Mouse (Mus musculus): ENCODE results near the gene Hist3h2a. TPM values are rescaled to one million over a fixed set of nuclear protein-coding genes. Genes with fewer than 3 reads are reported as not detected.

Hist3h2a gene
- polyA plus RNA-seq, 1 experiment from 2014 or later: 129 TPM

GRCm38 (mm10) chr11:58938322-58939087 is 16.0 kb upstream of the Hist3h2a start, which contains the start of gene Rnf187:
Gene Rnf187 (minus strand): TSS chr11:58938916.
- peak within 1 kb of the TSS; percentile 83 for H3K4me3 ChIP-seq (replicated peaks; ENCODE audit: low read depth, low read length)
- H3K27me3 ChIP-seq (ENCODE audit: control insufficient read depth, insufficient read depth, low read length): no peaks in the 10 kb centered on the region
- H3K9me3 ChIP-seq (ENCODE audit: control insufficient read depth, low read length): no peaks in the 10 kb centered on the region
- H3K9ac ChIP-seq (replicated peaks; ENCODE audit: low read length): peak within 1 kb of the TSS; percentile 97
- peak; percentile 97 for DNase-seq
- H3K27ac ChIP-seq (replicated peaks; ENCODE audit: low read depth, low read length): peak within 1 kb of the TSS; percentile 94
- peak within 1 kb of the TSS; percentile 75 for H3K4me2 ChIP-seq (ENCODE audit: low read length)
- under 1% methylated on average over 95 of the region's 95 CpGs for WGBS
- peaks cover 20% of the 10 kb centered on the region for H3K4me1 ChIP-seq (ENCODE audit: control insufficient read depth, insufficient read depth, low read length)
- H3K36me3 ChIP-seq (ENCODE audit: control insufficient read depth, insufficient read depth, low read length): peaks cover 33% of the 10 kb centered on the region
- ATAC-seq (ENCODE audit: low FRiP score, low TSS enrichment): peak; percentile 96

- Histone ChIP-seq H3K4me3 (replicated peaks; ENCODE audit: low read depth, low read length) (peak overlapping the region; percentile 83), H3K27ac (replicated peaks; ENCODE audit: low read depth, low read length) (peak overlapping the region; percentile 94), H3K4me2 (ENCODE audit: low read length) (peak overlapping the region; percentile 75), H3K36me3 (ENCODE audit: control insufficient read depth, insufficient read depth, low read length) (peaks cover 27% of the 10 kb centered on the region), H3K27me3 (ENCODE audit: control insufficient read depth, insufficient read depth, low read length) (no peaks in the 10 kb centered on the region), H3K9me3 (ENCODE audit: control insufficient read depth, low read length) (no peaks in the 10 kb centered on the region), H3K4me1 (ENCODE audit: control insufficient read depth, insufficient read depth, low read length) (peaks cover 20% of the 10 kb centered on the region), H3K9ac (replicated peaks; ENCODE audit: low read length) (peak overlapping the region; percentile 97)
- no peak; the same call in 1 of the 2 replicates for ATAC-seq (ENCODE audit: low FRiP score, low TSS enrichment)
- 12% methylated on average over 6 of the region's 6 CpGs for WGBS
- DNase-seq: no peak
Measured at GRCm38 (mm10) chr11:58939088-58939439, 15.4 kb upstream of the Hist3h2a start.

- H3K9me3 ChIP-seq (ENCODE audit: control insufficient read depth, low read length): no peaks in the 10 kb centered on the region
- H3K4me1 ChIP-seq (ENCODE audit: control insufficient read depth, insufficient read depth, low read length): peaks cover 11% of the 10 kb centered on the region; the same call in 1 of the 2 replicates
- WGBS: 76% methylated on average over 5 of the region's 5 CpGs
- H3K27me3 ChIP-seq (ENCODE audit: control insufficient read depth, insufficient read depth, low read length): no peaks in the 10 kb centered on the region
- no peaks in the 10 kb centered on the region for H3K36me3 ChIP-seq (ENCODE audit: control insufficient read depth, insufficient read depth, low read length)
- ATAC-seq (ENCODE audit: low FRiP score, low TSS enrichment) (no peak), DNase-seq (no peak)
- H3K4me3 ChIP-seq (replicated peaks; ENCODE audit: low read depth, low read length): no peak overlapping the region
- H3K27ac ChIP-seq (replicated peaks; ENCODE audit: low read depth, low read length): no peak overlapping the region
- H3K4me2 ChIP-seq (ENCODE audit: low read length): no peak overlapping the region
- H3K9ac ChIP-seq (replicated peaks; ENCODE audit: low read length): no peak overlapping the region
Measured at GRCm38 (mm10) chr11:58944136-58944535, 10.3 kb upstream of the Hist3h2a start.

GRCm38 (mm10) chr11:58947306-58947705 is 7.2 kb upstream of the Hist3h2a start:
- H3K27ac ChIP-seq (replicated peaks; ENCODE audit: low read depth, low read length): peak overlapping the region; percentile 99
- ATAC-seq (ENCODE audit: low FRiP score, low TSS enrichment) (no peak), DNase-seq (no peak)
- peak overlapping the region; percentile 75 for H3K4me2 ChIP-seq (ENCODE audit: low read length)
- H3K9ac ChIP-seq (replicated peaks; ENCODE audit: low read length): peak overlapping the region; percentile 82
- H3K4me3 ChIP-seq (replicated peaks; ENCODE audit: low read depth, low read length): peak overlapping the region; percentile 61
- H3K9me3 ChIP-seq (ENCODE audit: control insufficient read depth, low read length): no peaks in the 10 kb centered on the region
- no peaks in the 10 kb centered on the region for H3K27me3 ChIP-seq (ENCODE audit: control insufficient read depth, insufficient read depth, low read length)
- H3K36me3 ChIP-seq (ENCODE audit: control insufficient read depth, insufficient read depth, low read length): no peaks in the 10 kb centered on the region
- peaks cover 21% of the 10 kb centered on the region for H3K4me1 ChIP-seq (ENCODE audit: control insufficient read depth, insufficient read depth, low read length)
- 78% methylated on average over 3 of the region's 3 CpGs for WGBS

- DNase-seq (peak; percentile 86), ATAC-seq (ENCODE audit: low FRiP score, low TSS enrichment) (peak; percentile 70)
- H3K27ac ChIP-seq (replicated peaks; ENCODE audit: low read depth, low read length): peak overlapping the region; percentile 99
- H3K27me3 ChIP-seq (ENCODE audit: control insufficient read depth, insufficient read depth, low read length): no peaks in the 10 kb centered on the region
- peaks cover 24% of the 10 kb centered on the region for H3K4me1 ChIP-seq (ENCODE audit: control insufficient read depth, insufficient read depth, low read length)
- no peaks in the 10 kb centered on the region for H3K9me3 ChIP-seq (ENCODE audit: control insufficient read depth, low read length)
- no peaks in the 10 kb centered on the region for H3K36me3 ChIP-seq (ENCODE audit: control insufficient read depth, insufficient read depth, low read length)
- peak overlapping the region; percentile 75 for H3K4me2 ChIP-seq (ENCODE audit: low read length)
- H3K4me3 ChIP-seq (replicated peaks; ENCODE audit: low read depth, low read length): peak overlapping the region; percentile 61
- peak overlapping the region; percentile 82 for H3K9ac ChIP-seq (replicated peaks; ENCODE audit: low read length)
- 9% methylated on average over 23 of the region's 23 CpGs for WGBS
Measured at GRCm38 (mm10) chr11:58947798-58948528, 6.5 kb upstream of the Hist3h2a start.

- H3K9me3 ChIP-seq (ENCODE audit: control insufficient read depth, low read length): no peaks in the 10 kb centered on the region
- peak within 1 kb of the TSS; percentile 98 for H3K9ac ChIP-seq (replicated peaks; ENCODE audit: low read length)
- no peaks in the 10 kb centered on the region for H3K27me3 ChIP-seq (ENCODE audit: control insufficient read depth, insufficient read depth, low read length)
- DNase-seq (peak; percentile 94), ATAC-seq (ENCODE audit: low FRiP score, low TSS enrichment) (peak; percentile 91)
- peak within 1 kb of the TSS; percentile 99 for H3K27ac ChIP-seq (replicated peaks; ENCODE audit: low read depth, low read length)
- H3K4me2 ChIP-seq (ENCODE audit: low read length): peak within 1 kb of the TSS; percentile 75
- H3K4me3 ChIP-seq (replicated peaks; ENCODE audit: low read depth, low read length): peak within 1 kb of the TSS; percentile 61
- H3K4me1 ChIP-seq (ENCODE audit: control insufficient read depth, insufficient read depth, low read length): peaks cover 26% of the 10 kb centered on the region
- under 1% methylated on average over 48 of the region's 48 CpGs for WGBS
- no peaks in the 10 kb centered on the region for H3K36me3 ChIP-seq (ENCODE audit: control insufficient read depth, insufficient read depth, low read length)
Measured at GRCm38 (mm10) chr11:58948542-58949479, 5.7 kb upstream of the Hist3h2a start, which contains the start of gene Hist3h2ba. Gene Hist3h2ba (plus strand): TSS chr11:58948920.

- H3K36me3 ChIP-seq (ENCODE audit: control insufficient read depth, insufficient read depth, low read length): no peaks in the 10 kb centered on the region
- H3K4me3 ChIP-seq (replicated peaks; ENCODE audit: low read depth, low read length): peak overlapping the region; percentile 61
- H3K27me3 ChIP-seq (ENCODE audit: control insufficient read depth, insufficient read depth, low read length): no peaks in the 10 kb centered on the region
- H3K9me3 ChIP-seq (ENCODE audit: control insufficient read depth, low read length): no peaks in the 10 kb centered on the region
- peak overlapping the region; percentile 99 for H3K27ac ChIP-seq (replicated peaks; ENCODE audit: low read depth, low read length)
- H3K9ac ChIP-seq (replicated peaks; ENCODE audit: low read length): peak overlapping the region; percentile 98
- DNase-seq (peak; percentile 88), ATAC-seq (ENCODE audit: low FRiP score, low TSS enrichment) (peak; percentile 57; the same call in 1 of the 2 replicates)
- WGBS: 1% methylated on average over 20 of the region's 20 CpGs
- peak overlapping the region; percentile 75 for H3K4me2 ChIP-seq (ENCODE audit: low read length)
- H3K4me1 ChIP-seq (ENCODE audit: control insufficient read depth, insufficient read depth, low read length): peaks cover 26% of the 10 kb centered on the region
Measured at GRCm38 (mm10) chr11:58949480-58950431, 4.7 kb upstream of the Hist3h2a start.

All from midbrain, embryonic 14.5 days (tissue).